Mouse (Mus musculus) CD4-positive naive resting alpha-beta T cell, adult 76 days (primary cell): ENCODE results near the gene March11. TPM values are rescaled to one million over a fixed set of nuclear protein-coding genes. Genes with fewer than 3 reads are reported as not detected.

ENCODE experiments used
- total RNA-seq: library from RNA; stranded (reverse); gene quantifications from one replicate; pipeline ENCODE4 v1.2.4, GENCODE M21; 2023

Gene March11
- total RNA-seq, result not detected

GRCm38 (mm10) chr15:26308629-26309230 lies at the start of gene March11:
Gene March11 (plus strand): TSS chr15:26309048.

